In genomic region chr10:80589127-80589878, GRCm38 (mm10) we compare ENCODE assay signal across 8 mouse cellular contexts. TPM values are rescaled to one million over a fixed set of nuclear protein-coding genes. Genes with fewer than 3 reads are reported as not detected.
DNase-seq lines count a peak whose midpoint lies in the region; ATAC-seq and TF ChIP-seq lines count a peak whose summit lies in the region.

No protein-coding gene starts in this region.

- peaks cover 26% of the 10 kb centered on the region for H3K36me3 ChIP-seq in heart, embryonic 10.5 days
- H3K36me3 ChIP-seq in midbrain, postnatal 0 days (ENCODE audit: insufficient read depth, low read length) = peaks cover 17% of the 10 kb centered on the region

- no peaks in the 10 kb centered on the region for H3K9me3 ChIP-seq in heart, embryonic 10.5 days
- no peaks in the 10 kb centered on the region for H3K9me3 ChIP-seq in midbrain, postnatal 0 days (ENCODE audit: low read length)

- peak; percentile 29 for ATAC-seq in inflammation-experienced regulatory T-cells, adult 6 months
- ATAC-seq in midbrain, postnatal 0 days (ENCODE audit: low FRiP score) = no peak
- ATAC-seq in granulocyte monocyte progenitor cell, adult 5-6 weeks (replicated peaks; ENCODE audit: poor library complexity, severe bottlenecking) = no peak

- peak overlapping the region; percentile 84 for H3K9ac ChIP-seq in midbrain, postnatal 0 days (replicated peaks; ENCODE audit: low read length, poor library complexity, severe bottlenecking)

- peak overlapping the region; percentile 86 for H3K4me2 ChIP-seq in midbrain, postnatal 0 days (ENCODE audit: low read depth, low read length, poor library complexity, severe bottlenecking)

- TF ChIP-seq POLR2A in cortical plate, adult 2 months (IDR thresholded peaks at IDR 0.05; ENCODE audit: extremely low read depth, insufficient read depth, low read length) = no peak

- H3K27me3 ChIP-seq in heart, embryonic 10.5 days (ENCODE audit: insufficient read depth, poor library complexity, severe bottlenecking) = no peaks in the 10 kb centered on the region
- no peaks in the 10 kb centered on the region for H3K27me3 ChIP-seq in midbrain, postnatal 0 days (ENCODE audit: insufficient read depth, low read length)

- H3K27ac ChIP-seq in heart, embryonic 10.5 days = peak overlapping the region; percentile 94
- H3K27ac ChIP-seq in cortical plate, adult 2 months (ENCODE audit: insufficient read depth, low read length) = no peak overlapping the region
- peak overlapping the region; percentile 65; the same call in 1 of the 2 replicates for H3K27ac ChIP-seq in midbrain, postnatal 0 days (ENCODE audit: low read depth, low read length)

- 13% methylated on average over 12 of the region's 12 CpGs for WGBS in heart, embryonic 10.5 days
- WGBS in midbrain, postnatal 0 days = 18% methylated on average over 12 of the region's 12 CpGs

- no peak for DNase-seq in heart, embryonic 10.5 days (ENCODE audit: low spot score)
- DNase-seq in heart, adult 8-10 months (ENCODE audit: low spot score) = no peak
- peak; percentile 61 for DNase-seq in A20 (ENCODE audit: low read depth, low spot score)
- DNase-seq in midbrain, postnatal 0 days (ENCODE audit: low spot score) = no peak
- DNase-seq in gastrocnemius, postnatal 4 days (ENCODE audit: low spot score in 2 of 2) = no peak

- peak overlapping the region; percentile 99 for H3K4me3 ChIP-seq in heart, embryonic 10.5 days
- H3K4me3 ChIP-seq in cortical plate, adult 2 months (ENCODE audit: insufficient read depth, low read length) = peak overlapping the region; percentile 78
- H3K4me3 ChIP-seq in midbrain, postnatal 0 days (ENCODE audit: low read depth, low read length) = peak overlapping the region; percentile 57

- peaks cover 54% of the 10 kb centered on the region for H3K4me1 ChIP-seq in heart, embryonic 10.5 days
- peaks cover 8% of the 10 kb centered on the region for H3K4me1 ChIP-seq in cortical plate, adult 2 months (ENCODE audit: control insufficient read depth, insufficient read depth, low read length)
- H3K4me1 ChIP-seq in midbrain, postnatal 0 days (ENCODE audit: insufficient read depth, low read length) = peaks cover 12% of the 10 kb centered on the region

- TF ChIP-seq CTCF in cortical plate, adult 2 months (IDR thresholded peaks at IDR 0.05; ENCODE audit: extremely low read depth, insufficient read depth, low read length) = no peak
- TF ChIP-seq CTCF in midbrain, postnatal 0 days (IDR thresholded peaks at IDR 0.05) = no peak

RNA-seq across cellular contexts. Expression of gene Abhd17a, which starts 0.8 kb away (rescaled TPM):
- polyA plus RNA-seq in heart, embryonic 10.5 days (2016; fragmentation: Nextera tagmentation; extraction: Ambion mirVana) = 94.1 and 120 TPM in 2 replicates
- 10 to 100 TPM; 44.7 to 48.1 (median 46.9) TPM for total RNA-seq in heart, adult 8-10 months (2022)
- 329 and 330 TPM in 2 replicates for polyA plus RNA-seq in cortical plate, adult 2 months (2012; rRNA removed)
- 10 to 100 TPM in 2 of 3 experiments, 1 to 10 TPM in 1; 8.6 to 12.0 (median 11.4) TPM for polyA plus RNA-seq in inflammation-experienced regulatory T-cells, adult 6 months (2017; shearing (Covaris generic))
- total RNA-seq in midbrain, postnatal 0 days (2014; rRNA removed) = 264 and 275 TPM in 2 replicates
- polyA plus RNA-seq in midbrain, postnatal 0 days (2015; fragmentation: Nextera tagmentation; extraction: Ambion mirVana) = 152 and 157 TPM in 2 replicates
- 27.7 and 36.2 TPM in 2 replicates for total RNA-seq in granulocyte monocyte progenitor cell, adult 5-6 weeks (2014; fragmentation: Nextera tagmentation)
- 24.2 and 33.5 TPM in 2 replicates for total RNA-seq in granulocyte monocyte progenitor cell, adult 5-6 weeks (2017)
- 10 to 100 TPM; 79.7 to 81.6 TPM for total RNA-seq in gastrocnemius, postnatal 4 days (2021)

RNA-seq across cellular contexts. Expression of gene Klf16, which starts 12.2 kb away (rescaled TPM):
- 7.9 and 8.1 TPM in 2 replicates for polyA plus RNA-seq in heart, embryonic 10.5 days (2016; fragmentation: Nextera tagmentation; extraction: Ambion mirVana)
- 1 to 10 TPM; 3.5 to 5.0 (median 4.7) TPM for total RNA-seq in heart, adult 8-10 months (2022)
- 34.7 and 36.9 TPM in 2 replicates for polyA plus RNA-seq in cortical plate, adult 2 months (2012; rRNA removed)
- 1 to 10 TPM; 6.3 to 7.1 (median 6.8) TPM for polyA plus RNA-seq in inflammation-experienced regulatory T-cells, adult 6 months (2017; shearing (Covaris generic))
- total RNA-seq in midbrain, postnatal 0 days (2014; rRNA removed) = 13.7 and 18.1 TPM in 2 replicates
- polyA plus RNA-seq in midbrain, postnatal 0 days (2015; fragmentation: Nextera tagmentation; extraction: Ambion mirVana) = 7.7 and 8.3 TPM in 2 replicates
- 9.3 and 10.1 TPM in 2 replicates for total RNA-seq in granulocyte monocyte progenitor cell, adult 5-6 weeks (2014; fragmentation: Nextera tagmentation)
- total RNA-seq in granulocyte monocyte progenitor cell, adult 5-6 weeks (2017) = 2.8 and 6.8 TPM in 2 replicates
- total RNA-seq in gastrocnemius, postnatal 4 days (2021) = 1 to 10 TPM; 7.5 to 8.5 TPM

RNA-seq across cellular contexts. Expression of gene Scamp4, which starts 13.4 kb away (rescaled TPM):
- polyA plus RNA-seq in heart, embryonic 10.5 days (2016; fragmentation: Nextera tagmentation; extraction: Ambion mirVana) = 97.4 and 97.9 TPM in 2 replicates
- 10 to 100 TPM; 20.0 to 25.2 (median 21.9) TPM for total RNA-seq in heart, adult 8-10 months (2022)
- 63.2 and 63.9 TPM in 2 replicates for polyA plus RNA-seq in cortical plate, adult 2 months (2012; rRNA removed)
- polyA plus RNA-seq in inflammation-experienced regulatory T-cells, adult 6 months (2017; shearing (Covaris generic)) = 100 to 1,000 TPM in 2 of 3 experiments, 10 to 100 TPM in 1; 96.2 to 110 (median 108) TPM
- total RNA-seq in midbrain, postnatal 0 days (2014; rRNA removed) = 27.8 and 32.4 TPM in 2 replicates
- polyA plus RNA-seq in midbrain, postnatal 0 days (2015; fragmentation: Nextera tagmentation; extraction: Ambion mirVana) = 73.1 and 76.9 TPM in 2 replicates
- 40.5 and 72.3 TPM in 2 replicates for total RNA-seq in granulocyte monocyte progenitor cell, adult 5-6 weeks (2014; fragmentation: Nextera tagmentation)
- 10.7 and 11.4 TPM in 2 replicates for total RNA-seq in granulocyte monocyte progenitor cell, adult 5-6 weeks (2017)
- 10 to 100 TPM; 27.4 to 27.9 TPM for total RNA-seq in gastrocnemius, postnatal 4 days (2021)

RNA-seq across cellular contexts. Expression of gene Adat3, which starts 13.4 kb away (rescaled TPM):
- 5.8 and 9.3 TPM in 2 replicates for polyA plus RNA-seq in heart, embryonic 10.5 days (2016; fragmentation: Nextera tagmentation; extraction: Ambion mirVana)
- under 1 TPM; 0.44 to 0.81 (median 0.73) TPM for total RNA-seq in heart, adult 8-10 months (2022)
- 4.0 and 4.3 TPM in 2 replicates for polyA plus RNA-seq in cortical plate, adult 2 months (2012; rRNA removed)
- 1 to 10 TPM; 2.6 to 4.2 (median 3.1) TPM for polyA plus RNA-seq in inflammation-experienced regulatory T-cells, adult 6 months (2017; shearing (Covaris generic))
- 4.0 and 6.2 TPM in 2 replicates for total RNA-seq in midbrain, postnatal 0 days (2014; rRNA removed)
- 4.6 and 4.9 TPM in 2 replicates for polyA plus RNA-seq in midbrain, postnatal 0 days (2015; fragmentation: Nextera tagmentation; extraction: Ambion mirVana)
- 0.79 TPM in 1 of 2 replicates, not detected in the other for total RNA-seq in granulocyte monocyte progenitor cell, adult 5-6 weeks (2014; fragmentation: Nextera tagmentation)
- 0.34 and 0.67 TPM in 2 replicates for total RNA-seq in granulocyte monocyte progenitor cell, adult 5-6 weeks (2017)
- total RNA-seq in gastrocnemius, postnatal 4 days (2021) = 1 to 10 TPM; 3.0 to 3.2 TPM

RNA-seq across cellular contexts. Expression of gene Gm49322, which starts 16.5 kb away (rescaled TPM):
- polyA plus RNA-seq in heart, embryonic 10.5 days (2016; fragmentation: Nextera tagmentation; extraction: Ambion mirVana) = 3.1 and 3.5 TPM in 2 replicates
- under 1 TPM; 0.17 to 0.57 (median 0.30) TPM for total RNA-seq in heart, adult 8-10 months (2022)
- 2.5 and 2.8 TPM in 2 replicates for polyA plus RNA-seq in cortical plate, adult 2 months (2012; rRNA removed)
- 1 to 10 TPM; 5.3 to 8.4 (median 8.3) TPM for polyA plus RNA-seq in inflammation-experienced regulatory T-cells, adult 6 months (2017; shearing (Covaris generic))
- total RNA-seq in midbrain, postnatal 0 days (2014; rRNA removed) = 2.0 and 2.7 TPM in 2 replicates
- 1.7 and 1.8 TPM in 2 replicates for polyA plus RNA-seq in midbrain, postnatal 0 days (2015; fragmentation: Nextera tagmentation; extraction: Ambion mirVana)
- total RNA-seq in granulocyte monocyte progenitor cell, adult 5-6 weeks (2014; fragmentation: Nextera tagmentation) = 3.1 TPM in 1 of 2 replicates, not detected in the other
- 0.39 TPM in 1 of 2 replicates, not detected in the other for total RNA-seq in granulocyte monocyte progenitor cell, adult 5-6 weeks (2017)
- 1 to 10 TPM; 1.1 to 1.7 TPM for total RNA-seq in gastrocnemius, postnatal 4 days (2021)
